Mouse (Mus musculus) NIH3T3 (cell line): Measurements from ENCODE around the gene Etfb.
"Not testable (repeated sequence)": the region's sequence is repeated elsewhere in the genome, so short reads cannot be mapped to it uniquely, and the experiment has no call there.

Source experiments
- DNase-seq: peaks from one replicate; pipeline ENCODE4 v3.0.0-alpha.2; 2012; ENCODE audit warnings: low read depth

Etfb gene

GRCm38 (mm10) chr7:43443917-43444293, at the start of gene Etfb, which contains the start of gene Gm45233:
Gene Etfb, plus strand, starts transcription at chr7:43444083.
Gene Gm45233, plus strand, starts transcription at chr7:43444128.
- DNase-seq, result peak; percentile 98

GRCm38 (mm10) chr7:43399501-43399900, 44.4 kb upstream of the Etfb start:
- DNase-seq, result peak; percentile 90

- DNase-seq, result no peak
Measured at GRCm38 (mm10) chr7:43402718-43403117, 41.2 kb upstream of the Etfb start.

- no peak for DNase-seq
Measured at GRCm38 (mm10) chr7:43407573-43407972, 36.3 kb upstream of the Etfb start.

- DNase-seq, result no peak
Measured at GRCm38 (mm10) chr7:43408131-43408553, 35.7 kb upstream of the Etfb start, which contains the start of gene Siglecg. Gene Siglecg, plus strand, starts transcription at chr7:43408204.

GRCm38 (mm10) chr7:43409084-43409483, 34.8 kb upstream of the Etfb start:
- DNase-seq, result peak; percentile 69

- not testable (repeated sequence) for DNase-seq
Measured at GRCm38 (mm10) chr7:43411724-43412123, 32.2 kb upstream of the Etfb start.

- DNase-seq, result no peak
Measured at GRCm38 (mm10) chr7:43417298-43417697, 26.6 kb upstream of the Etfb start.

GRCm38 (mm10) chr7:43422995-43423617, 20.8 kb upstream of the Etfb start:
- DNase-seq, result peak; percentile 93

GRCm38 (mm10) chr7:43423991-43424625, 19.8 kb upstream of the Etfb start:
- no peak for DNase-seq

GRCm38 (mm10) chr7:43427406-43427805, 16.5 kb upstream of the Etfb start, which contains the start of gene Lim2:
Gene Lim2, plus strand, starts transcription at chr7:43427670.
- no peak for DNase-seq

- DNase-seq, result no peak
Measured at GRCm38 (mm10) chr7:43429500-43429899, 14.4 kb upstream of the Etfb start.

- DNase-seq, result no peak
Measured at GRCm38 (mm10) chr7:43432891-43433290, 11.0 kb upstream of the Etfb start.

GRCm38 (mm10) chr7:43434676-43435075, 9.2 kb upstream of the Etfb start:
- no peak for DNase-seq

- no peak for DNase-seq
Measured at GRCm38 (mm10) chr7:43436341-43437255, 7.3 kb upstream of the Etfb start, which contains the start of gene Nkg7. Gene Nkg7, plus strand, starts transcription at chr7:43437073.

GRCm38 (mm10) chr7:43438611-43439010, 5.3 kb upstream of the Etfb start:
- DNase-seq, result no peak

- DNase-seq, result no peak
Measured at GRCm38 (mm10) chr7:43440482-43440881, 3.4 kb upstream of the Etfb start, which contains the start of gene Cldnd2. Gene Cldnd2, plus strand, starts transcription at chr7:43440782.

- no peak for DNase-seq
Measured at GRCm38 (mm10) chr7:43441071-43441470, 2.8 kb upstream of the Etfb start.

- peak; percentile 33 for DNase-seq
Measured at GRCm38 (mm10) chr7:43442684-43443083, 1.2 kb upstream of the Etfb start.

- DNase-seq, result peak; percentile 89
Measured at GRCm38 (mm10) chr7:43443126-43443916, 562 bp upstream of the Etfb start.

GRCm38 (mm10) chr7:43447801-43448200, 3.9 kb downstream of the Etfb start:
- no peak for DNase-seq

- no peak for DNase-seq
Measured at GRCm38 (mm10) chr7:43448246-43448645, 4.4 kb downstream of the Etfb start.
